Mouse (Mus musculus): ENCODE measurements around the gene 4931440F15Rik. TPM values are rescaled to one million over a fixed set of nuclear protein-coding genes. Genes with fewer than 3 reads are reported as not detected.
A peak's percentile ranks its signal among the peaks of the same experiment; 100 is the strongest.

4931440F15Rik gene
- polyA plus RNA-seq, 1 experiment from 2014 or later = 0.38 TPM

DNA sequence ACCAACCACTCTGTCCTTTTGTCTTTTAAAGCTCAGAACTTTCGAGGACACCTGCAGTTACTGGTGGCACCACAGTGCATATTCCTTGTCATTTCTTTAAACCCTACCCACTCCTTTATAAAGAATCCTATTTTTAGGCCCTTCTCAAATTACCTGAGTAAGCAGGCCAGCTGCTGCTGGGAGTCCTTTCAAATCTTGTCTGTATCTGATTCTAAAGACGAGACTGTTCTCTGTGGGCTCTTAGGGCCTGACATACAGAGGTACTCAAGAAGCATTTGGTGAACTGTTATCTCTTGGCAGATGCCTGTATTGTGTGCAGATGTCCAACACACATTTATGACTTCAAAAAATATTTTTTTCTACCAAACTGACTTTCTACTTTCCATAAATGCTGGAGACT is 31.0 kb downstream of the 4931440F15Rik start:
- no peaks in the 10 kb centered on the region for H3K27me3 ChIP-seq (replicated peaks)
- no peaks in the 10 kb centered on the region for H3K4me1 ChIP-seq
- 64% methylated on average over 2 of the region's 2 CpGs for WGBS
- no peaks in the 10 kb centered on the region for H3K36me3 ChIP-seq
- no peak for ATAC-seq (ENCODE audit: low FRiP score, low read depth)
- no peaks in the 10 kb centered on the region for H3K9me3 ChIP-seq
- no peak overlapping the region for H3K4me2 ChIP-seq (replicated peaks)
- no peak overlapping the region for H3K9ac ChIP-seq
- no peak overlapping the region for H3K27ac ChIP-seq
- H3K4me3 ChIP-seq = no peak overlapping the region

DNA sequence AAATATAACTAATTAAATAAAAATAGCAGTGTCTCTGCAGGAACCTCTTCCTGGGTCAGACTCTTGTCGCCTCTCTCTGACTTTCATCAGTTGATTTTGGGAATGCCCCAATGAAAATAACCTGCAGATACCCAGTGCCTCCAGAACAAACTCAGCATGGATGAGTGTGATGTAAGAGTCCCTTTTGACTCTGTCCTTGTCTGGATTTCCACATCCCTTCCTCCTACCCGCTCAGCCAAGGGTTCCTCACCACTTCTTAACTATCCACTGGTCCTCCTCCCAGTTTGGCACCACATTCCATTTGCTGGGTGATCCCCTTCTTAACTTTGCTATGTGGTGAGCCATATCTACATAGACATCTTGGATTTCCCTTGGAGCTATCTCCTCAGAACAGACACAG is 34.7 kb downstream of the 4931440F15Rik start:
- no peak overlapping the region for H3K27ac ChIP-seq
- H3K36me3 ChIP-seq = no peaks in the 10 kb centered on the region
- no peak overlapping the region for H3K4me2 ChIP-seq (replicated peaks)
- no peaks in the 10 kb centered on the region for H3K27me3 ChIP-seq (replicated peaks)
- no peak for ATAC-seq (ENCODE audit: low FRiP score, low read depth)
- no peak overlapping the region for H3K9ac ChIP-seq
- no peaks in the 10 kb centered on the region for H3K9me3 ChIP-seq
- H3K4me3 ChIP-seq = no peak overlapping the region
- H3K4me1 ChIP-seq = no peaks in the 10 kb centered on the region
- 84% methylated on average over 2 of the region's 2 CpGs for WGBS

GRCm38 (mm10) chr11:29788921-29789638 is 36.4 kb downstream of the 4931440F15Rik start:
- no peaks in the 10 kb centered on the region for H3K36me3 ChIP-seq
- no peak overlapping the region for H3K4me3 ChIP-seq
- WGBS = 77% methylated on average over 6 of the region's 6 CpGs
- H3K9me3 ChIP-seq = no peaks in the 10 kb centered on the region
- no peaks in the 10 kb centered on the region for H3K4me1 ChIP-seq
- no peak overlapping the region for H3K27ac ChIP-seq
- no peak overlapping the region for H3K9ac ChIP-seq
- no peaks in the 10 kb centered on the region for H3K27me3 ChIP-seq (replicated peaks)
- ATAC-seq (ENCODE audit: low FRiP score, low read depth) = no peak
- no peak overlapping the region for H3K4me2 ChIP-seq (replicated peaks)

GRCm38 (mm10) chr11:29788499-29788898 is 37.0 kb downstream of the 4931440F15Rik start:
- no peak overlapping the region for H3K4me3 ChIP-seq
- H3K4me1 ChIP-seq = no peaks in the 10 kb centered on the region
- no peaks in the 10 kb centered on the region for H3K36me3 ChIP-seq
- no peaks in the 10 kb centered on the region for H3K27me3 ChIP-seq (replicated peaks)
- ATAC-seq (ENCODE audit: low FRiP score, low read depth) = no peak
- H3K27ac ChIP-seq = no peak overlapping the region
- 40% methylated on average over 1 of the region's 1 CpGs for WGBS
- H3K9ac ChIP-seq = no peak overlapping the region
- H3K4me2 ChIP-seq (replicated peaks) = no peak overlapping the region
- H3K9me3 ChIP-seq = no peaks in the 10 kb centered on the region

- Histone ChIP-seq H3K27ac (no peak overlapping the region), H3K36me3 (no peaks in the 10 kb centered on the region), H3K4me1 (no peaks in the 10 kb centered on the region), H3K27me3 (replicated peaks) (no peaks in the 10 kb centered on the region), H3K9ac (no peak overlapping the region), H3K9me3 (no peaks in the 10 kb centered on the region), H3K4me3 (no peak overlapping the region), H3K4me2 (replicated peaks) (no peak overlapping the region)
- WGBS = 21% methylated on average over 5 of the region's 5 CpGs
- no peak for ATAC-seq (ENCODE audit: low FRiP score, low read depth)
These were observed 38.0 kb downstream of the 4931440F15Rik start for GRCm38 (mm10) chr11:29787473-29787872.

DNA sequence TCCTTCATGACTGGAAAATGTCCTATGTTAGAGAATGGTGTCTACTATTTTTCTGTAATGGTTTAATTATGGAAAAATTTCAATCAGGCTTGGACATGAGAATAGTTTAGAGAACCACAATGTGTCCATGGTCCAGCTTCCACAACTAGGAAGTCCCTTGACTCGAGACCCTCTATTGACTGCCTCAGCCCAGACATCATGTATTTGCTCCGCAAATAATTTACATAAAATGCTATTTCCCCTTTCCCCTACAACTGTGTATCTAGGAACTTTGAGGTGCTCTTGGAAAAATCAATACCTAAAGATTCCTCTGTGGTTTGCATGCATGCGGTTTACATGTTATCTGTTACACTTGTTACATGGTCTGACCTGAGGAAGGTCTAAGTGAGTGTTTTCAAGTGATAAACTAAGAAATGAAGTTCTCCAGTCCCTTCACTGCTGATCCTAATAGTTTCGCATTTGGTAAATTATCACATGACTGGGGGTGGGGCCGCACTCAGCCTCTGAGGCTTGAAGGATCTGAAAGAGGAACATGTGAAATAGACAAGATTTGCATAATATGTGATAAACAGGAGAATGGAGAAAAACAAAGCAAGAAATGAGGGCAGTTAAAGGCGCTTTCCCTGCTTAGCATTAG is 38.8 kb downstream of the 4931440F15Rik start:
- Histone ChIP-seq H3K9ac (no peak overlapping the region), H3K27ac (no peak overlapping the region), H3K27me3 (replicated peaks) (no peaks in the 10 kb centered on the region), H3K9me3 (no peaks in the 10 kb centered on the region), H3K4me2 (replicated peaks) (no peak overlapping the region), H3K36me3 (no peaks in the 10 kb centered on the region), H3K4me3 (no peak overlapping the region), H3K4me1 (no peaks in the 10 kb centered on the region)
- 89% methylated on average over 6 of the region's 6 CpGs for WGBS
- no peak for ATAC-seq (ENCODE audit: low FRiP score, low read depth)

DNA sequence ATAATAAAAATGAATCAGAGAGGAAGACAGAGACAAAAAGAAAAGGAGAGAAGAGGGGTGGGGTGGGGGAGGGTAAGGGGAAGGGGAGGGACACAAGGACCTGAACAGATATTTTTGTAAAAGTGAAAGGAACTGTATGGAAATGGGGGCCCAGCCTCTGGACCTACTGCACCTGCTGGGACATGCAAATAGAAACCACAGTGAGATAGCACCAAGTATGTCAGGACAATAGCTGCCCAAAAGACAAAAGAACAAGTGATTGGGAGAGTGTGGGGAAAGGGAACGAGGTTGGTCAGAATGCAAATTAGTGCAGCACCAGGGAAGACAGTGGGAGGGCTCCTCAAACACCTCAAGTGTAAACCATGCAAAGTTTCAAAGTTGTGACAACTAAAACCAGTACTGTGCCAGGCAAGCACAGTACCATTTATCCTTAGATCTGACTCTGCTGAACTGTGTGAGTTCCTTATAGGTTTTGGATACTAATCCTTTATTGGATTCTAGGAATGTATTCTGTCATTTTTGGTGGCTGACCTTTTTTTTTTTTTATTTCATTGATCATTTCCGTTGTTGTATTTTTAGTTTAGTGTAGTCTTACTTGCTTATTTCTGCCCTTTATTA is 46.0 kb downstream of the 4931440F15Rik start:
- no peak for ATAC-seq (ENCODE audit: low FRiP score, low read depth)
- no peaks in the 10 kb centered on the region for H3K27me3 ChIP-seq (replicated peaks)
- H3K4me1 ChIP-seq = peaks cover 3% of the 10 kb centered on the region; the same call in 1 of the 2 replicates
- H3K27ac ChIP-seq = no peak overlapping the region
- no peak overlapping the region for H3K9ac ChIP-seq
- no peaks in the 10 kb centered on the region for H3K9me3 ChIP-seq
- no peak overlapping the region for H3K4me3 ChIP-seq
- WGBS = 38% methylated on average over 2 of the region's 2 CpGs
- no peak overlapping the region for H3K4me2 ChIP-seq (replicated peaks)
- no peaks in the 10 kb centered on the region for H3K36me3 ChIP-seq

- Histone ChIP-seq H3K27me3 (replicated peaks) (no peaks in the 10 kb centered on the region), H3K27ac (no peak overlapping the region), H3K9me3 (no peaks in the 10 kb centered on the region), H3K4me3 (no peak overlapping the region), H3K9ac (no peak overlapping the region), H3K36me3 (no peaks in the 10 kb centered on the region), H3K4me1 (peaks cover 4% of the 10 kb centered on the region; the same call in 1 of the 2 replicates), H3K4me2 (replicated peaks) (no peak overlapping the region)
- ATAC-seq (ENCODE audit: low FRiP score, low read depth) = no peak
- WGBS = 57% methylated on average over 3 of the region's 3 CpGs
These were observed 46.5 kb downstream of the 4931440F15Rik start for GRCm38 (mm10) chr11:29778936-29779335.

- H3K27ac ChIP-seq = no peak overlapping the region
- no peak for ATAC-seq (ENCODE audit: low FRiP score, low read depth)
- no peak overlapping the region for H3K9ac ChIP-seq
- H3K9me3 ChIP-seq = no peaks in the 10 kb centered on the region
- no peaks in the 10 kb centered on the region for H3K27me3 ChIP-seq (replicated peaks)
- H3K4me3 ChIP-seq = no peak overlapping the region
- H3K4me2 ChIP-seq (replicated peaks) = no peak overlapping the region
- peaks cover 4% of the 10 kb centered on the region; the same call in 1 of the 2 replicates for H3K4me1 ChIP-seq
- H3K36me3 ChIP-seq = no peaks in the 10 kb centered on the region
These were observed 47.5 kb downstream of the 4931440F15Rik start for GRCm38 (mm10) chr11:29777964-29778363.

- H3K4me3 ChIP-seq = no peak overlapping the region
- no peak overlapping the region for H3K4me2 ChIP-seq (replicated peaks)
- no peaks in the 10 kb centered on the region for H3K36me3 ChIP-seq
- H3K27me3 ChIP-seq (replicated peaks) = no peaks in the 10 kb centered on the region
- H3K27ac ChIP-seq = no peak overlapping the region
- no peak overlapping the region for H3K9ac ChIP-seq
- H3K4me1 ChIP-seq = peaks cover 4% of the 10 kb centered on the region; the same call in 1 of the 2 replicates
- H3K9me3 ChIP-seq = no peaks in the 10 kb centered on the region
- no peak for ATAC-seq (ENCODE audit: low FRiP score, low read depth)
- WGBS = 70% methylated on average over 2 of the region's 2 CpGs
These were observed 50.7 kb downstream of the 4931440F15Rik start for GRCm38 (mm10) chr11:29774760-29775159.

DNA sequence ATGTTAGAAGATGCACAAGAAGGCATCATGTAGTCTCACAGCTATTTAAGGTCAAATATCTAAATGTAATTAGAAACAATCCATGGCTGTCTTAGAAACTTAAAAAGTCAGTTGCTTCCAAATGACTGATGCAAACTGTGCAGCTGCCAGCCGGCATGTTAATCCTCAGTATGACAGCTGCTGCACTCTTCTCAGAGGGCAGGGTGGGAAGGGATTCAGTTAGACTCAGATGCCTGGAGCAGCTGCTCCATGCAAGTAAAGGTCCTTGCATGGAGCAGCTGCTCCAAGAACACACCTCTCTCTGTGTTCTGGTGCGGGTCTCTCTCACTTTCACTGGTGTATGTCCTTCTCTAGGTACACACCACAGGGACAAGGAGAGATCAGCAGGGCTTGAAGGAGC is 51.2 kb downstream of the 4931440F15Rik start:
- Histone ChIP-seq H3K27me3 (replicated peaks) (no peaks in the 10 kb centered on the region), H3K4me1 (peaks cover 4% of the 10 kb centered on the region; the same call in 1 of the 2 replicates), H3K4me2 (replicated peaks) (no peak overlapping the region), H3K27ac (no peak overlapping the region), H3K4me3 (no peak overlapping the region), H3K9me3 (no peaks in the 10 kb centered on the region), H3K36me3 (no peaks in the 10 kb centered on the region), H3K9ac (no peak overlapping the region)
- peak; percentile 72; the same call in 1 of the 2 replicates for ATAC-seq (ENCODE audit: low FRiP score, low read depth)
- 52% methylated on average over 2 of the region's 2 CpGs for WGBS

Measured in neural tube, embryonic 12.5 days (tissue).